Mouse (Mus musculus): ENCODE measurements at regions not wholly inside any gene's neighbourhood (a gene's known extent, or its start where the extent isn't known, plus 50 kb on each side); places are given as distances from the start of the nearest gene placed in this dataset.

GRCm38 (mm10) chr13:28823985-28824384 lies 129.5 kb downstream of the Sox4 start:
- TF ChIP-seq EP300 (IDR thresholded peaks at IDR 0.05; ENCODE audit: low read length) = no peak
- TF ChIP-seq POLR2A (IDR thresholded peaks at IDR 0.05; ENCODE audit: low read depth, low read length) = no peak
- no peak for TF ChIP-seq ZC3H11A (IDR thresholded peaks at IDR 0.05; ENCODE audit: low read depth, low read length)
- TF ChIP-seq CTCF (conservative IDR thresholded peaks at IDR 0.05 in 1 of 2, IDR thresholded peaks at IDR 0.05 in 1 of 2; ENCODE audit: low read depth in 2 of 2, low read length in 2 of 2) = no peak
- no peak for TF ChIP-seq TBP (conservative IDR thresholded peaks at IDR 0.05; ENCODE audit: low read depth, low read length)
- no peak for TF ChIP-seq E2F4 (IDR thresholded peaks at IDR 0.05; ENCODE audit: insufficient replicate concordance, low read depth, low read length)
- no peak for TF ChIP-seq CHD1 (IDR thresholded peaks at IDR 0.05; ENCODE audit: low read depth, low read length)
- no peak for TF ChIP-seq RCOR1 (conservative IDR thresholded peaks at IDR 0.05; ENCODE audit: low read depth, low read length)
- no peak for TF ChIP-seq IRF4 (IDR thresholded peaks at IDR 0.05; ENCODE audit: low read depth, low read length)
- no peak for TF ChIP-seq MAX (IDR thresholded peaks at IDR 0.05; ENCODE audit: low read length)

Data from CH12.LX (cell line).